Mouse (Mus musculus): Measurements from ENCODE around the gene Syt6.
A peak's percentile ranks its signal among the peaks of the same experiment; 100 is the strongest.

Syt6 gene

GRCm38 (mm10) chr3:103575156-103575892 is at the start of gene Syt6:
TSS of gene Syt6 (plus strand) at chr3:103575231.
- DNase-seq: peak in 1 of 2 experiments; percentile 28

GRCm38 (mm10) chr3:103526201-103526704 is 48.8 kb upstream of the Syt6 start:
- DNase-seq: no peak

- no peak for DNase-seq
Measured at GRCm38 (mm10) chr3:103526864-103527263, 48.2 kb upstream of the Syt6 start.

GRCm38 (mm10) chr3:103534036-103534435 is 41.0 kb upstream of the Syt6 start:
- no peak for DNase-seq

GRCm38 (mm10) chr3:103535207-103535606 is 39.8 kb upstream of the Syt6 start:
- DNase-seq: no peak

- peak; percentile 6 to 31 for DNase-seq
Measured at GRCm38 (mm10) chr3:103539148-103539547, 35.9 kb upstream of the Syt6 start.

GRCm38 (mm10) chr3:103546166-103546565 is 28.9 kb upstream of the Syt6 start:
- DNase-seq: no peak

- no peak for DNase-seq
Measured at GRCm38 (mm10) chr3:103546626-103547025, 28.4 kb upstream of the Syt6 start.

- DNase-seq: no peak
Measured at GRCm38 (mm10) chr3:103550236-103550635, 24.8 kb upstream of the Syt6 start.

GRCm38 (mm10) chr3:103567226-103567625 is 7.8 kb upstream of the Syt6 start:
- DNase-seq: no peak

- no peak for DNase-seq
Measured at GRCm38 (mm10) chr3:103572526-103572925, 2.5 kb upstream of the Syt6 start.

- no peak for DNase-seq
Measured at GRCm38 (mm10) chr3:103573106-103573790, 1.8 kb upstream of the Syt6 start.

- peak; percentile 74 to 79 for DNase-seq
Measured at GRCm38 (mm10) chr3:103573791-103574166, 1.3 kb upstream of the Syt6 start.

GRCm38 (mm10) chr3:103574566-103575155 is 370 bp upstream of the Syt6 start:
- no peak for DNase-seq

GRCm38 (mm10) chr3:103575893-103576641 is 1.0 kb downstream of the Syt6 start:
- peak in 1 of 2 experiments; percentile 31 for DNase-seq

- DNase-seq: no peak
Measured at GRCm38 (mm10) chr3:103587136-103587535, 12.1 kb downstream of the Syt6 start.

- DNase-seq: no peak
Measured at GRCm38 (mm10) chr3:103587672-103588071, 12.6 kb downstream of the Syt6 start.

GRCm38 (mm10) chr3:103589636-103590035 is 14.6 kb downstream of the Syt6 start:
- no peak for DNase-seq

- no peak for DNase-seq
Measured at GRCm38 (mm10) chr3:103592636-103593035, 17.6 kb downstream of the Syt6 start.

GRCm38 (mm10) chr3:103593631-103594030 is 18.6 kb downstream of the Syt6 start:
- DNase-seq: no peak

- DNase-seq: no peak
Measured at GRCm38 (mm10) chr3:103595271-103595810, 20.3 kb downstream of the Syt6 start.

- no peak for DNase-seq
Measured at GRCm38 (mm10) chr3:103597586-103597985, 22.6 kb downstream of the Syt6 start.

- peak in 1 of 2 experiments; percentile 25 for DNase-seq
Measured at GRCm38 (mm10) chr3:103601011-103601410, 26.0 kb downstream of the Syt6 start.

All from lung, postnatal 4 days (tissue).